Comparison of ENCODE assay signal across 19 mouse cellular contexts in the genomic region with DNA sequence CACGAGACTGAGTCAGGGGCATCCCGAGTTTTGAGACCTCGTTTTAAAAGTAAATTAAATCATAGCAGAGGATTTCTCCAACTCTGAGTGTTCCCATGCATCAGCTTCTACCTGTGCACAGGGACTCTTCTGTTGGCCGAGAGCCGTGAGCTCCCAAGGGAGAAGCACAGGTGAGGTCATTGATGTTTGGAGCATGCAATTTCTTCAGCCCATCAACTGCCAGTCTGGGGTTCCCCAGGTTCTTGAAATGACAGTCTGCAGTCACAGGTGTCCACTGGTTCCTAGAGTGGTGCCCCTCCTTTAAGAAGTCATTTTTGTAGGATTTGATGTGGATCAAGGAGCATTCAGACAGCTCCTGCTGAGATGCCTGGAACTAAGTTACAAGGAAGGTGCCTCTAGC. TPM values are rescaled to one million over a fixed set of nuclear protein-coding genes. Genes with fewer than 3 reads are reported as not detected.
"Had no signal": no experiment of that assay in that cellular context is flagged by ENCODE, and none has a peak within 500 bp of the region (broad histone marks: within the 10 kb centered on the region; RNA-seq: fewer than 3 reads in every experiment).

No protein-coding gene starts in this region.

- H3K4me3 ChIP-seq: midbrain, embryonic 10.5 days; midbrain, embryonic 13.5 days; myocyte; neural tube, embryonic 13.5 days; neural tube, embryonic 15.5 days had no signal

- H3K9ac ChIP-seq: lung, embryonic 14.5 days; midbrain, embryonic 13.5 days; neural tube, embryonic 13.5 days; neural tube, embryonic 15.5 days had no signal

- DNase-seq: lung, adult 18-20 months; lung, postnatal 10 days; lung, postnatal 4 days; retina, postnatal 1 day; right cerebral cortex, adult 18-20 months; right cerebral cortex, postnatal 25 days; right cerebral cortex, postnatal 4 days; spleen, adult 18-20 months; thymus, adult 18-20 months; thymus, postnatal 14 days; thymus, postnatal 4 days had no signal

- H3K4me1 ChIP-seq: midbrain, embryonic 10.5 days; midbrain, embryonic 13.5 days; neural tube, embryonic 13.5 days; neural tube, embryonic 15.5 days had no signal

- H3K4me2 ChIP-seq: lung, embryonic 14.5 days; midbrain, embryonic 13.5 days; neural tube, embryonic 13.5 days; neural tube, embryonic 15.5 days had no signal

- H3K9me3 ChIP-seq: midbrain, embryonic 10.5 days; midbrain, embryonic 13.5 days; neural tube, embryonic 13.5 days; neural tube, embryonic 15.5 days had no signal

- H3K27me3 ChIP-seq: midbrain, embryonic 13.5 days; neural tube, embryonic 13.5 days; neural tube, embryonic 15.5 days had no signal

- H3K27ac ChIP-seq: midbrain, embryonic 10.5 days; midbrain, embryonic 13.5 days; neural tube, embryonic 13.5 days; neural tube, embryonic 15.5 days had no signal

- ATAC-seq: midbrain, embryonic 13.5 days; midbrain, embryonic 16.5 days had no signal

RNA-seq across cellular contexts. Expression of a gene that starts 25.0 kb away (rescaled TPM):
- total RNA-seq: megakaryocyte-erythroid progenitor cell, adult 5-6 weeks had no signal
